Mouse (Mus musculus) Patski (cell line): ENCODE data around the gene Ccdc92. TPM values are rescaled to one million over a fixed set of nuclear protein-coding genes. Genes with fewer than 3 reads are reported as not detected.
A peak's percentile ranks its signal among the peaks of the same experiment; 100 is the strongest.

Experiments used
- ATAC-seq: fragments of 100-300 bp; one replicate; pipeline ENCODE4 v1.8.0; 2021
- CTCF ChIA-PET: fragments of 350-600 bp; sonication (Branson Sonifier 250); formaldehyde crosslinking; loops from one replicate; lab custom pipeline; 2022; ENCODE audit warnings: inconsistent platforms; lab: Charles Lee
- POLR2A ChIA-PET: fragments of 350-600 bp; sonication (Branson Sonifier 250); formaldehyde crosslinking; loops from one replicate; lab custom pipeline; 2022; ENCODE audit warnings: antibody characterized with exemption, inconsistent platforms; lab: Charles Lee
- DNase-seq: peaks from one replicate; pipeline ENCODE4 v3.0.0-alpha.2; 2011; ENCODE audit warnings: low read depth, low spot score
- H3K27me3 ChIP-seq: fragments of 371-371 bp; one replicate; pipeline ENCODE4 v1.5.1; 2021
- CTCF ChIP-seq: fragments of 100-300 bp; IDR thresholded peaks from one replicate; pipeline ENCODE4 v1.5.1; 2021
- in situ Hi-C: fragments of 300-500 bp; cut with MboI; formaldehyde crosslinking; loops from 3 replicates; pipeline ENCODE4 v1.11.1; 2018; ENCODE audit warnings: low pct_unique_long_range_greater_than_20kb, mixed read lengths
- polyA plus RNA-seq: library from polyadenylated mRNA; unstranded; gene quantifications from one replicate; pipeline ENCODE4 v1.2.3, GENCODE M21; 2021

Gene Ccdc92
- polyA plus RNA-seq, 1 experiment from 2014 or later = 26.5 TPM

GRCm38 (mm10) chr5:124891921-124892370, 29.7 kb upstream of the Ccdc92 start:
- ChIA-PET CTCF (no interaction called here), POLR2A (no interaction called here)
- no peak for TF ChIP-seq CTCF
- no peaks in the 10 kb centered on the region for H3K27me3 ChIP-seq
- no peak for ATAC-seq
- in situ Hi-C loops = no loop called here
- DNase-seq = no peak

GRCm38 (mm10) chr5:124888661-124889060, 26.4 kb upstream of the Ccdc92 start:
- DNase-seq = no peak

GRCm38 (mm10) chr5:124883877-124884276, 21.7 kb upstream of the Ccdc92 start:
- no peaks in the 10 kb centered on the region for H3K27me3 ChIP-seq
- DNase-seq (no peak), ATAC-seq (no peak)
- in situ Hi-C loops = no loop called here
- TF ChIP-seq CTCF = no peak
- ChIA-PET POLR2A (no interaction called here), CTCF (interaction anchor here (1.6 kb wide), 1 partner anchor 10 kb away, joined by 3 read pairs; no protein-coding TSS in a partner anchor)

More at GRCm38 (mm10) chr5:124888661-124889060, 26.4 kb upstream of the Ccdc92 start:
- H3K27me3 ChIP-seq = no peaks in the 10 kb centered on the region
- ChIA-PET POLR2A (no interaction called here), CTCF (interaction anchor here (1.5 kb wide), 1 partner anchor 10 kb away, joined by 4 read pairs; no protein-coding TSS in a partner anchor)
- TF ChIP-seq CTCF = no peak
- ATAC-seq = no peak
- in situ Hi-C loops = no loop called here

GRCm38 (mm10) chr5:124879801-124880200, 17.6 kb upstream of the Ccdc92 start:
- H3K27me3 ChIP-seq = no peaks in the 10 kb centered on the region
- ATAC-seq (peak; percentile 11), DNase-seq (no peak)
- ChIA-PET CTCF (interaction anchor here (0.9 kb wide), 1 partner anchor 20 kb away, joined by 3 read pairs; no protein-coding TSS in a partner anchor), POLR2A (no interaction called here)
- no peak for TF ChIP-seq CTCF
- in situ Hi-C loops = no loop called here

- DNase-seq (no peak), ATAC-seq (peak; percentile 18)
- ChIA-PET POLR2A (no interaction called here), CTCF (interaction anchor here (1.3 to 1.9 kb wide), 2 partner anchors 9 to 11 kb away, joined by 4 read pairs; no protein-coding TSS in a partner anchor)
- no peak for TF ChIP-seq CTCF
- H3K27me3 ChIP-seq = no peaks in the 10 kb centered on the region
- in situ Hi-C loops = no loop called here
Observed at GRCm38 (mm10) chr5:124879251-124879650, 17.0 kb upstream of the Ccdc92 start.

- no peaks in the 10 kb centered on the region for H3K27me3 ChIP-seq
- CTCF ChIA-PET = interaction anchor here (1.1 to 2.0 kb wide), 5 partner anchors 10 to 25 kb away, joined by 3 to 7 read pairs (median 3); no protein-coding TSS in a partner anchor
- ATAC-seq (no peak), DNase-seq (no peak)
- no peak for TF ChIP-seq CTCF
- in situ Hi-C loops = loop anchor here (5.0 to 25.0 kb wide), 2 partner anchors 97 to 437 kb away; partner anchors contain the start of genes Kmt5a and Sbno1
- POLR2A ChIA-PET = interaction anchor here (0.5 to 1.4 kb wide), 3 partner anchors 8 to 371 kb away, joined by 3 to 6 read pairs (median 3); no protein-coding TSS in a partner anchor
Observed at GRCm38 (mm10) chr5:124873890-124874601, 11.8 kb upstream of the Ccdc92 start.

GRCm38 (mm10) chr5:124873096-124873495, 10.9 kb upstream of the Ccdc92 start:
- no peaks in the 10 kb centered on the region for H3K27me3 ChIP-seq
- in situ Hi-C loops = loop anchor here (5.0 to 25.0 kb wide), 2 partner anchors 96 to 436 kb away; partner anchors contain the start of genes Kmt5a and Sbno1
- ChIA-PET POLR2A (interaction anchor here (0.6 to 1.4 kb wide), 4 partner anchors 9 to 311 kb away, joined by 3 to 6 read pairs (median 4); no protein-coding TSS in a partner anchor), CTCF (interaction anchor here (1.0 to 2.0 kb wide), 7 partner anchors 9 to 398 kb away, joined by 3 to 7 read pairs (median 3); no protein-coding TSS in a partner anchor)
- no peak for TF ChIP-seq CTCF
- ATAC-seq (no peak), DNase-seq (no peak)

GRCm38 (mm10) chr5:124872033-124872432, 9.8 kb upstream of the Ccdc92 start:
- DNase-seq = peak; percentile 73
- ChIA-PET CTCF (interaction anchor here (1.7 kb wide), 1 partner anchor 27 kb away, joined by 4 read pairs; no protein-coding TSS in a partner anchor), POLR2A (interaction anchor here (1.2 kb wide), 1 partner anchor 11 kb away, joined by 4 read pairs; no protein-coding TSS in a partner anchor)
- in situ Hi-C loops = loop anchor here (5.0 to 25.0 kb wide), 2 partner anchors 95 to 435 kb away; partner anchors contain the start of genes Kmt5a and Sbno1
- ATAC-seq = peak; percentile 72
- no peak for TF ChIP-seq CTCF
- no peaks in the 10 kb centered on the region for H3K27me3 ChIP-seq

- TF ChIP-seq CTCF = peak; percentile 95
- CTCF ChIA-PET = interaction anchor here (0.7 to 3.4 kb wide), 13 partner anchors 8 to 399 kb away, joined by 3 to 22 read pairs (median 4); no protein-coding TSS in a partner anchor
Observed at GRCm38 (mm10) chr5:124868981-124869380, 6.8 kb upstream of the Ccdc92 start.

More at GRCm38 (mm10) chr5:124868981-124869380, 6.8 kb upstream of the Ccdc92 start:
- ATAC-seq (no peak), DNase-seq (no peak)
- POLR2A ChIA-PET = interaction anchor here (0.8 to 0.9 kb wide), 2 partner anchors 30 to 92 kb away, joined by 3 read pairs; no protein-coding TSS in a partner anchor
- in situ Hi-C loops = loop anchor here (25.0 kb wide), 1 partner anchor 432 kb away; the partner anchor contains the start of genes Kmt5a and Sbno1
- H3K27me3 ChIP-seq = no peaks in the 10 kb centered on the region
